Mouse (Mus musculus) kidney, postnatal 0 days (tissue): ENCODE measurements around the gene Gtf2f1. TPM values are rescaled to one million over a fixed set of nuclear protein-coding genes. Genes with fewer than 3 reads are reported as not detected.
"Not testable (repeated sequence)": the region's sequence is repeated elsewhere in the genome, so short reads cannot be mapped to it uniquely, and the experiment has no call there.

ENCODE experiments used
- ATAC-seq: fragments of 200-750 bp; cut with Nextera tagmentation; replicated peaks from 2 replicates; pipeline ENCODE4 v1.8.0; 2017; ENCODE audit warnings: low read depth, moderate number of reproducible peaks, moderate TSS enrichment, moderate library complexity; ENCODE audit not compliant: low FRiP score
- DNase-seq: peaks from one replicate; pipeline ENCODE4 v3.0.0-alpha.2; 2016; ENCODE audit warnings: low spot score
- H3K27ac ChIP-seq: fragments of 300-500 bp; sonication (generic); 2 replicates; pipeline ENCODE4 v1.5.1; 2014; ENCODE audit warnings: mild to moderate bottlenecking
- H3K27me3 ChIP-seq: fragments of 300-500 bp; sonication (generic); 2 replicates; pipeline ENCODE4 v1.6.1; 2014; ENCODE audit warnings: low read length, mixed read lengths; ENCODE audit not compliant: insufficient read depth
- H3K36me3 ChIP-seq: fragments of 300-500 bp; sonication (generic); 2 replicates; pipeline ENCODE4 v1.6.1; 2014; ENCODE audit warnings: low read length, mixed read lengths; ENCODE audit not compliant: insufficient read depth
- H3K4me1 ChIP-seq: fragments of 300-500 bp; sonication (generic); replicated peaks from 2 replicates; pipeline ENCODE4 v1.6.1; 2014; ENCODE audit warnings: antibody characterized with exemption, low read length, mixed read lengths; ENCODE audit not compliant: insufficient read depth
- H3K4me2 ChIP-seq: fragments of 300-500 bp; sonication (generic); 2 replicates; pipeline ENCODE4 v1.6.1; 2014; ENCODE audit warnings: mild to moderate bottlenecking, low read length, moderate library complexity, mixed read lengths
- H3K4me3 ChIP-seq: fragments of 300-500 bp; sonication (generic); replicated peaks from 2 replicates; pipeline ENCODE4 v1.5.1; 2014; ENCODE audit warnings: low read depth, low read length
- H3K9ac ChIP-seq: fragments of 300-500 bp; sonication (generic); 2 replicates; pipeline ENCODE4 v1.6.1; 2014; ENCODE audit warnings: low read depth, low read length
- H3K9me3 ChIP-seq: fragments of 300-500 bp; sonication (generic); replicated peaks from 2 replicates; pipeline ENCODE4 v1.6.1; 2016; ENCODE audit warnings: low read length, inconsistent platforms, mixed read lengths
- CTCF ChIP-seq: IDR thresholded peaks from 2 replicates; pipeline ENCODE4 v1.5.1; 2016; ENCODE audit warnings: antibody characterized with exemption, low read depth, mild to moderate bottlenecking, moderate library complexity
- WGBS: fragments of 180-500 bp; shearing (Covaris S2); extraction: QIAGEN DNeasy Blood & Tissue Kit; methylation state at CpG from one replicate; pipeline ENCODE4 v1.1.7; 2014; 5-methylcytosine and 5-hydroxymethylcytosine counted together
- polyA plus RNA-seq: library from polyadenylated mRNA; unstranded; fragments of >200 nt; fragmentation: Nextera tagmentation; extraction: Ambion mirVana; gene quantifications from 2 replicates; pipeline ENCODE4 v1.2.1, GENCODE M21; 2015

Gtf2f1 gene
- polyA plus RNA-seq, 1 experiment from 2014 or later, result 46.7 TPM

DNA sequence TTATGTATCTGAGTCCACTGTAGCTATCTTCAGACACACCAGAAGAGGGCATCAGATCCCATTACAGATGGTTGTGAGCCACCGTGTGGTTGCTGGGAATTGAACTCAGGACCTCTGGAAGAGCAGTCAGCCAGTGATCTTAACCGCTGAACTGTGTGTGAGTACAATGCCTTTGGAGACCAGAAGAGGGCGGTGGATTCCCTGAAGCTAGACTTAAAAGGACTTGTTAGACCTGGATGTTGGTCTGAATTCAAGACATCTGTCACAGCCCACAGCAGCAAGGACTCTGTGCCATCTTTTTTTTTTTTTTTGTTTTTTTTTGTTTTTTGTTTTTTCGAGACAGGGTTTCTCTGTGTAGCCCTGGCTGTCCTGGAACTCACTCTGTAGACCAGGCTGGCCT is 40.6 kb upstream of the Gtf2f1 start:
- H3K27ac ChIP-seq, H3K27me3 ChIP-seq, ATAC-seq, DNase-seq, H3K4me2 ChIP-seq, H3K4me3 ChIP-seq, H3K9me3 ChIP-seq, H3K4me1 ChIP-seq, H3K9ac ChIP-seq: not testable (repeated sequence)
- H3K36me3 ChIP-seq, result peaks cover 11% of the 10 kb centered on the region
- WGBS, result 89% methylated on average over 4 of the region's 4 CpGs
- TF ChIP-seq CTCF, result peak; percentile 42; the same call in 1 of the 2 replicates

DNA sequence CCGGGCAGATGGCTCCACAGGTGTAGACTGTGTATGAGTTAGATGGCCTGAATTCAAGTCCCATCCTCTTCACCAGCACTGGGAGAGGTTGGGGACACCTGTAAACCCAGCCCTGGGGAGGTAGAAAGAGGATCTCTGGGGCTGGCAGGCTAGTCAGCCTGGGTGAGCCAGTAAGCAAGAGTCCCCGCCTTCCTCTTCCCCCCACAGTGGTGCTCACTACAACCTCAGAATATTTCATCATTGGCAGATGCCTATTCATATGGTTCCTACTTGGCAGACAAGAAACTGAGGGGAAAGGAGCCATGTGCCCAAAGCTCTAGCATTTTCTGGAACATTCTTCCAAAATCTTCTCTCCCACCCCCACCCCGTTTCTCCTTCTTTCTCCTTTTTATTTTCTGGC is 37.7 kb upstream of the Gtf2f1 start:
- no peak for TF ChIP-seq CTCF
- no peaks in the 10 kb centered on the region for H3K27me3 ChIP-seq
- ATAC-seq, result no peak
- DNase-seq, result no peak
- H3K36me3 ChIP-seq, result peaks cover 11% of the 10 kb centered on the region
- WGBS, result 90% methylated on average over 3 of the region's 3 CpGs
- H3K4me2 ChIP-seq, result no peak overlapping the region
- no peak overlapping the region for H3K27ac ChIP-seq
- H3K9me3 ChIP-seq, result no peaks in the 10 kb centered on the region
- H3K9ac ChIP-seq, result no peak overlapping the region
- H3K4me1 ChIP-seq, result no peaks in the 10 kb centered on the region
- no peak overlapping the region for H3K4me3 ChIP-seq

DNA sequence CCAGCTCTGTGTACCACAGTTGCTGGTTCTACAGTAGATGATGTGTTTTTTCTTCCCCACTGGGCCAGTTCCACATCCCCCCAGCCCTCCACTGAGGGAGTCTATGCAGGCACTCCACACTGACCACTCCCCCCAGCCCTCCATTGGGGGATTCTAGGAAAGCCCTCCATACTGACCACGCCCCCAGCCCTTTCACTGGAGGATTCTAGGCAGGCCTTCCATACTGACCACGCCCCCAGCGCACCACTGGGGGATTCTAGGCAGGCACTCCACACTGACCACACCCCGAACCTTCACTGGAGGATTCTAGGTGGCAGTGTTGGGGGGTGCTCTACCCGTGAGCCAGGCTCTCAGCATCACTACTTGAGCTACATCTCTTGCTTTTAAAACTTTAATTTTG is 36.3 kb upstream of the Gtf2f1 start:
- Histone ChIP-seq H3K4me3 (no peak overlapping the region), H3K27me3 (no peaks in the 10 kb centered on the region), H3K27ac (no peak overlapping the region), H3K4me2 (no peak overlapping the region), H3K4me1 (no peaks in the 10 kb centered on the region), H3K9ac (no peak overlapping the region), H3K9me3 (no peaks in the 10 kb centered on the region), H3K36me3 (peaks cover 5% of the 10 kb centered on the region)
- ATAC-seq, result peak; percentile 25
- TF ChIP-seq CTCF, result no peak
- 51% methylated on average over 5 of the region's 5 CpGs for WGBS
- DNase-seq, result no peak

DNA sequence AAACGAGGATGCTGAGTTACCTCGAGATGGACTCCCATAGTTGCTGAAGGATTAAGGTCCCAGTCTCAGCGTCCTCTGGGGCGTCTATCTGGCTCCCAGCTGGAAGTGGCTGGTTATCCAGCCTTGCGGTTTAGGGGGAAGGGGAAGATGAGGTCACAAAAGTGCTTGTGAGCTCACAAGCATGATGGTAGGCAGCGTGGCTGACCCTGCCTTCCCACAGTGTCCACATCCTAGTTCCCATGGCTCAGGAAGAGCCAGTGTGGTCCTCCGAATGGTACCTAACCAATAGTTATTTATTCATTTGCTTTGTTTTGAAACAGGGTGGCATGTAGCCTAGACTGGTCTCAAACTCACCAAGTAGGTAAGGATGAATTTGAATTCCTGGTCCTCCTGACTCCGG is 30.5 kb upstream of the Gtf2f1 start, which contains the start of gene Slc25a41:
Slc25a41 (minus strand) TSS at position 101 of the 400 bp plus-strand sequence.
- no peaks in the 10 kb centered on the region for H3K9me3 ChIP-seq
- no peak within 1 kb of the TSS for H3K9ac ChIP-seq
- WGBS, result 82% methylated on average over 8 of the region's 8 CpGs
- H3K27ac ChIP-seq, result no peak within 1 kb of the TSS
- no peak for TF ChIP-seq CTCF
- H3K4me2 ChIP-seq, result no peak within 1 kb of the TSS
- H3K27me3 ChIP-seq, result no peaks in the 10 kb centered on the region
- no peaks in the 10 kb centered on the region for H3K4me1 ChIP-seq
- ATAC-seq (no peak), DNase-seq (no peak)
- H3K4me3 ChIP-seq, result no peak within 1 kb of the TSS
- H3K36me3 ChIP-seq, result no peaks in the 10 kb centered on the region

DNA sequence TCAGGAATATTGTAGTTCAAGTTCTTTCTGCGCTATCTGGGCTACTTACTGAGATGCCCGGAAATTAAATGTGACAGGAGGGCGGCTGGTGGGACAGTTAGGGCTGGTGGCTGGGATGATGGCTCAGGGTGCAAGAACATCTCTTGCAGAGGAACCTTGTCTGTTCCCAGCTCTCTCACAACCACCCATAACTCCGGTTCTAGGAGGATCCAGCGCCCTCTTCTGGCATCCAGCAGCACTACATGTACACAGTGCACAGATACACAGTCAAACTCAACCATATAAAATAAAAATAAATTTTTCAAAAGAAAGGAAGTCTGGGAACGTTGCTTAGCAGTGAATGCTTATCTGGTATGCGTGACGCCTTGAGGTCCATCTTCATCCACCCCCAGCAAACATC is 27.9 kb upstream of the Gtf2f1 start:
- peak; percentile 43; the same call in 1 of the 2 replicates for TF ChIP-seq CTCF
- no peak overlapping the region for H3K4me3 ChIP-seq
- no peaks in the 10 kb centered on the region for H3K36me3 ChIP-seq
- no peak overlapping the region for H3K27ac ChIP-seq
- H3K27me3 ChIP-seq, result no peaks in the 10 kb centered on the region
- H3K4me1 ChIP-seq, result no peaks in the 10 kb centered on the region
- H3K4me2 ChIP-seq, result no peak overlapping the region
- H3K9ac ChIP-seq, result no peak overlapping the region
- ATAC-seq, result no peak
- no peaks in the 10 kb centered on the region for H3K9me3 ChIP-seq
- no peak for DNase-seq
- 51% methylated on average over 8 of the region's 8 CpGs for WGBS

DNA sequence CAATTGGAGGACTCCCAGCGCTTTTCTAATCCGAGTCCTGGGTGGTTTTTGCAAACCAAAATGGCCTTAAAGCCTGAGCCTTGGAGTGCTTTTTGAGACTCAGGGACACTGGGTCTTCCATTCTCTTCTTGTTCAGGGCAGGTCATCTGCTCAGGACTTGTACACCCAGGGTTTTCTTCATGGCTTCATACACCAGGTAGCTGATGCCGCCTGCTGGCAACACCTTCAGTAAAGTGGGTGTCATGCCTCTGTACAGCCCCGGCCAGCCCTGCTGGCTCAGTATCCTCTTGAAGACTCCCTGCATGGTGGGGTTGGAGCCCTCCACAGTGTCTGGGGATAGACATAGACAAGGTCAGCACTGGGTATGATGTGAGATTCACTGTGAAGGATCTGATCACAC is 21.8 kb upstream of the Gtf2f1 start:
- no peak overlapping the region for H3K4me3 ChIP-seq
- 84% methylated on average over 4 of the region's 4 CpGs for WGBS
- no peak overlapping the region; the same call in 1 of the 2 replicates for H3K27ac ChIP-seq
- H3K9me3 ChIP-seq, result no peaks in the 10 kb centered on the region
- peaks cover 3% of the 10 kb centered on the region; the same call in 1 of the 2 replicates for H3K36me3 ChIP-seq
- H3K4me2 ChIP-seq, result no peak overlapping the region
- DNase-seq, result no peak
- H3K4me1 ChIP-seq, result peaks cover 13% of the 10 kb centered on the region; the same call in 1 of the 2 replicates
- TF ChIP-seq CTCF, result no peak
- ATAC-seq, result no peak
- no peaks in the 10 kb centered on the region for H3K27me3 ChIP-seq
- no peak overlapping the region for H3K9ac ChIP-seq
